Mouse (Mus musculus) intestine, embryonic 14.5 days (tissue): ENCODE measurements around the gene Gpatch8. TPM values are rescaled to one million over a fixed set of nuclear protein-coding genes. Genes with fewer than 3 reads are reported as not detected.
A peak's percentile ranks its signal among the peaks of the same experiment; 100 is the strongest.

Experiments used
- ATAC-seq: fragments of 200-750 bp; cut with Nextera tagmentation; replicated peaks from 2 replicates; pipeline ENCODE4 v1.8.0; 2017; ENCODE audit warnings: low read depth, moderate number of reproducible peaks, moderate TSS enrichment, moderate library complexity; ENCODE audit not compliant: low FRiP score, low TSS enrichment
- DNase-seq: peaks from one replicate; pipeline ENCODE4 v3.0.0-alpha.2; 2018; ENCODE audit warnings: low spot score
- H3K27ac ChIP-seq: fragments of 300-500 bp; sonication (generic); 2 replicates; pipeline ENCODE4 v1.5.1; 2014; ENCODE audit warnings: low read depth, mild to moderate bottlenecking, control low read depth
- H3K27me3 ChIP-seq: fragments of 300-500 bp; sonication (generic); replicated peaks from 2 replicates; pipeline ENCODE4 v1.6.1; 2014; ENCODE audit warnings: low read length, control low read depth; ENCODE audit not compliant: control insufficient read depth, insufficient read depth
- H3K36me3 ChIP-seq: fragments of 300-500 bp; sonication (generic); 2 replicates; pipeline ENCODE4 v1.6.1; 2014; ENCODE audit warnings: low read length, control low read depth; ENCODE audit not compliant: control insufficient read depth, insufficient read depth
- H3K4me1 ChIP-seq: fragments of 300-500 bp; sonication (generic); replicated peaks from 2 replicates; pipeline ENCODE4 v1.6.1; 2014; ENCODE audit warnings: low read length, control low read depth, mixed read lengths; ENCODE audit not compliant: control insufficient read depth, insufficient read depth
- H3K4me2 ChIP-seq: fragments of 300-500 bp; sonication (generic); 2 replicates; pipeline ENCODE4 v1.6.1; 2014; ENCODE audit warnings: low read length
- H3K4me3 ChIP-seq: fragments of 300-500 bp; sonication (generic); 2 replicates; pipeline ENCODE4 v1.5.1; 2014; ENCODE audit warnings: low read depth, low read length, control low read depth, mixed read lengths
- H3K9ac ChIP-seq: fragments of 300-500 bp; sonication (generic); 2 replicates; pipeline ENCODE4 v1.6.1; 2014; ENCODE audit warnings: mild to moderate bottlenecking, low read length
- H3K9me3 ChIP-seq: fragments of 300-500 bp; sonication (generic); 2 replicates; pipeline ENCODE4 v1.6.1; 2016; ENCODE audit warnings: low read length, control low read depth; ENCODE audit not compliant: control insufficient read depth
- WGBS: fragments of 180-500 bp; shearing (Covaris S2); extraction: QIAGEN DNeasy Blood & Tissue Kit; methylation state at CpG from one replicate; pipeline ENCODE4 v1.1.7; 2014; 5-methylcytosine and 5-hydroxymethylcytosine counted together
- polyA plus RNA-seq: library from polyadenylated mRNA; unstranded; fragments of >200 nt; fragmentation: Nextera tagmentation; extraction: Ambion mirVana; gene quantifications from 2 replicates; pipeline ENCODE4 v1.2.1, GENCODE M21; 2014

The Gpatch8 gene
- polyA plus RNA-seq, 1 experiment from 2014 or later, result 40.1 TPM

DNA sequence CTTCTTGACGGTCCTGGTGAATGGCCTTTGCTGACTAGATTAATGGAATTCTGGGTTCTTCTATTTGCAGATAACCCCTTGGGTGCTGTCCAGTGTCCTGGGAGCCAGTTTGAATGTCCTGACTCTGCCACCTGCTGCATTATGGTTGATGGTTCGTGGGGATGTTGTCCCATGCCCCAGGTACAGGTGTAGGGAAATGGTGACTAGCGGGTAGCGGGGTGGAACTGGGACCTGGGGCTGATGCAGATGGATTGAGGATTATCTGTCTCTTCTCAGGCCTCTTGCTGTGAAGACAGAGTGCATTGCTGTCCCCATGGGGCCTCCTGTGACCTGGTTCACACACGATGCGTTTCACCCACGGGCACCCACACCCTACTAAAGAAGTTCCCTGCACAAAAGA lies 122.3 kb downstream of the Gpatch8 start:
- H3K36me3 ChIP-seq, result peaks cover 24% of the 10 kb centered on the region
- H3K4me2 ChIP-seq, result no peak overlapping the region
- no peaks in the 10 kb centered on the region for H3K9me3 ChIP-seq
- no peak overlapping the region for H3K9ac ChIP-seq
- H3K27ac ChIP-seq, result no peak overlapping the region
- no peak overlapping the region for H3K4me3 ChIP-seq
- WGBS, result 96% methylated on average over 7 of the region's 7 CpGs
- H3K4me1 ChIP-seq, result peaks cover 21% of the 10 kb centered on the region
- DNase-seq (no peak), ATAC-seq (no peak)
- H3K27me3 ChIP-seq, result no peaks in the 10 kb centered on the region

DNA sequence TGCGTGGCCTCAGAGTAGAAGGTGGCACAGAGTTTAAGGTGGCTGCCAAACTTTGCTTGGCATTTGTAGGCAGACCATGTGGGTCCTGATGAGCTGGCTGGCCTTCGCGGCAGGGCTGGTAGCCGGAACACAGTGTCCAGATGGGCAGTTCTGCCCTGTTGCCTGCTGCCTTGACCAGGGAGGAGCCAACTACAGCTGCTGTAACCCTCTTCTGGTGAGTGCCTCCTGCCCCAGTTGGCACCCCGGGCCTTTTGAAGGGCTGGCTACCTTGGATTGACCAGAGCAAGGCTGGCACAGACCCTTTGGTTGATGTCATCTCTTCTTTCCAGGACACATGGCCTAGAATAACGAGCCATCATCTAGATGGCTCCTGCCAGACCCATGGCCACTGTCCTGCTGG lies 123.3 kb downstream of the Gpatch8 start:
- Histone ChIP-seq H3K27me3 (no peaks in the 10 kb centered on the region), H3K4me2 (no peak overlapping the region), H3K4me3 (no peak overlapping the region), H3K4me1 (peaks cover 17% of the 10 kb centered on the region), H3K36me3 (peaks cover 22% of the 10 kb centered on the region), H3K27ac (no peak overlapping the region), H3K9ac (no peak overlapping the region), H3K9me3 (no peaks in the 10 kb centered on the region)
- 85% methylated on average over 6 of the region's 6 CpGs for whole genome bisulfite sequencing
- DNase-seq, result no peak
- no peak for ATAC-seq

- Histone ChIP-seq H3K4me2 (no peak overlapping the region), H3K4me1 (peaks cover 14% of the 10 kb centered on the region), H3K4me3 (no peak overlapping the region), H3K27ac (no peak overlapping the region), H3K36me3 (peaks cover 22% of the 10 kb centered on the region), H3K9me3 (no peaks in the 10 kb centered on the region), H3K9ac (no peak overlapping the region), H3K27me3 (no peaks in the 10 kb centered on the region)
- 63% methylated on average over 15 of the region's 16 CpGs for WGBS
- DNase-seq, result no peak
- no peak for ATAC-seq
Observed at GRCm38 (mm10) chr11:102432115-102432843, 123.9 kb downstream of the Gpatch8 start.

GRCm38 (mm10) chr11:102431728-102432114 lies 124.5 kb downstream of the Gpatch8 start:
- Histone ChIP-seq H3K27ac (no peak overlapping the region), H3K9me3 (no peaks in the 10 kb centered on the region), H3K4me3 (no peak overlapping the region), H3K36me3 (peaks cover 20% of the 10 kb centered on the region), H3K9ac (no peak overlapping the region), H3K27me3 (no peaks in the 10 kb centered on the region), H3K4me2 (no peak overlapping the region), H3K4me1 (peaks cover 10% of the 10 kb centered on the region)
- DNase-seq, result no peak
- ATAC-seq, result no peak
- WGBS, result 87% methylated on average over 3 of the region's 3 CpGs

DNA sequence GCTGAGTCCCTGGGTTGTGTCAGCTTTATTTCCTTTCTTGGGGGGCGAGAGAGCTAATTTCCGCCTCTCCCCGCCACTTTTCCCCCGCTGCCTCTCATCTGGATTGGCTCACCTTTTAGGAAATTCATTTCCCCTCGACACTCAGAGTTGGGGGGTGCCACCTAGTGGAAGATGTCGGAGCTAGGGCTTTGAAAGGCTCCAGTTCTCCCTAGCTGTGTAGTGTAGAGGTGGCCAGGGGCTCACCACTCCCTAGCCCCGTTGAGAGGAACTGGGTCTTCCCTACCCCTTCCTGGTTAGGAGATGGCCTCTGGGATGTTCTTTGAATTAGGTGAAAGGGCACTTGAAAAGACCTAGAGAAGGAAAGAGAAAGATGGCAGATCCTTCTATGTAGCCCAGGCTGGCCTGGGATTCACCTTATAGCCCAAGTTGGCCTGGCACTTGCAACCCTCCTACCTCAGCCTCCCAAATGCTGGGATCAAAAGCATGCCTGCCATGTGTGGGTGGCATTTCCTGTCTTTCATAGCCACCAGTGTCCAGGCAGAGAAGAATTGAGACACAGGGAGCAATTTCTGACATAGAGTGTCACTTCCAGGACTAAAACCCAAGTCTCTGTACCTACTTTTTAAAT lies 125.1 kb downstream of the Gpatch8 start:
- H3K27me3 ChIP-seq, result no peaks in the 10 kb centered on the region
- H3K4me2 ChIP-seq, result peak overlapping the region; percentile 95
- no peaks in the 10 kb centered on the region for H3K9me3 ChIP-seq
- peak overlapping the region; percentile 77 for H3K27ac ChIP-seq
- H3K9ac ChIP-seq, result peak overlapping the region; percentile 60
- peak overlapping the region; percentile 86 for H3K4me3 ChIP-seq
- DNase-seq (peak; percentile 88), ATAC-seq (peak; percentile 40; the same call in 1 of the 2 replicates)
- H3K4me1 ChIP-seq, result peaks cover 10% of the 10 kb centered on the region
- H3K36me3 ChIP-seq, result peaks cover 15% of the 10 kb centered on the region
- 0% methylated on average over 7 of the region's 7 CpGs for WGBS

DNA sequence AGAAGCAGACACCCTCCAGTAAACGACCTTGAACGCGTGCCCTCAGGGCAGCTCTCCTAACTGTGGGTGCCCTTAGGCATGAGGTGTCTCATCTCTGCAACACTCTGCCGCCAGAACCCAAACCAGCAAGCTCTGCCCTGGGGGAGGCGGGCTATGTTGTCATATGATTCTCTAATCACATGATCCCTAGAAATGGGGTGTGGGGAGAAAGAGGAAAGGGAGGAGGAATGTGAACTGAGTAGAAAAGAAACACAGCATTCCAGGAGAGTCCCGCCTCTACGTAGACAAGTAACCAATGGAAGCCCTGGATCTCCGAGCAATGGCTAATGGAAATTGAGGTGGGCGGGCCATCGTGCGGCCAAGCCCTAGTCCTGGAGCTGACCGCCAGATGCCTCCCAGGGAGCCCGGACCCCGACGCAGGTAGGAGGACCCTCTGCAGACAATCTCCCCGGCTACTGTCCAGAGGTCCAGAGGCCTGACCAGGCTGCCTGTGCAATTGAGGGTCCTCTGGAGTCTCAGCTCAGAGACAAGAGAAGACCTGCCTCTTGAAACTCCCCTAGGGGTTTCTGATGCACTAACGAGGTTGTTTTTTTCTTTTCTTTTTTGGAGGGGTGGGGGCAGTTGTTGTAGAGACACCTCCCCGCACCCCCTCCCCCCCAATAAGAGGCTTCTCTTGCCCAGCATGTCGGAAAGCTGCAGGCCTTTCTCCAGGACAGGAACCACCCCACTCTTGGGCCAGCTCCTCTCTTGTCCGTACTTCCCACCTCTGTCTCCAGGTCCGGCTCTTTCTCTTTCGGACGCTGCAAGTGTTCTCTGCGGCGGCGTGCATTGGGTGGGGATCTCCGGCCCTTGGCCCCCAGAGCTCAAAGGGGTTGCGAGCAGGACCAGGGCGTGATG lies 125.8 kb downstream of the Gpatch8 start, which contains the start of gene Grn:
TSS of gene Grn (plus strand) at position 195 of the 897 bp plus-strand sequence.
- H3K9me3 ChIP-seq, result no peaks in the 10 kb centered on the region
- under 1% methylated on average over 29 of the region's 29 CpGs for WGBS
- H3K4me2 ChIP-seq, result peak within 1 kb of the TSS; percentile 95
- peak; percentile 87 for ATAC-seq
- H3K36me3 ChIP-seq, result peaks cover 8% of the 10 kb centered on the region
- H3K27me3 ChIP-seq, result no peaks in the 10 kb centered on the region
- peak within 1 kb of the TSS; percentile 86 for H3K4me3 ChIP-seq
- peak within 1 kb of the TSS; percentile 77 for H3K27ac ChIP-seq
- DNase-seq, result peak; percentile 93
- H3K9ac ChIP-seq, result peak within 1 kb of the TSS; percentile 60
- peaks cover 10% of the 10 kb centered on the region for H3K4me1 ChIP-seq

DNA sequence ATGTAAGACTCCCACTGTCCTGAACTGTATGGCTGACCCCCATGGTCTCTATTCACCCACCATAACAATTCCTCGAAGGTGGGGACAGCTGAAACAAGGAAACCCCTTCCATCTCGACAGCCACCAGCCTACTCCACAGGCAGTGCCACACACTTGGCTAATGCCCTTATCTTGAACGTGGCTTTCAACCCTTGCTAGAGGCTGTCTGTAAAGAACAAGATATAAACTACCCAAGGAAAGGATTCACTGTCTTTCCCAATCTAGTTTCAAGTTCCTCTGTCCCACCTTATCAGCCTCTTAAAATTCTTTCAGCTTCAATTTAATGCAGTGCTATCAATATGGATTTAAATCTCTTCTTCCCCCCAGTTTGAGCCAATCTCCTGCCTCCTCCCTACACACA lies 126.6 kb downstream of the Gpatch8 start:
- 37% methylated on average over 3 of the region's 3 CpGs for WGBS
- peak overlapping the region; percentile 86 for H3K4me3 ChIP-seq
- H3K4me1 ChIP-seq, result peaks cover 10% of the 10 kb centered on the region

GRCm38 (mm10) chr11:102428981-102429540 lies 127.1 kb downstream of the Gpatch8 start:
- DNase-seq (no peak), ATAC-seq (no peak)
- WGBS, result 67% methylated on average over 8 of the region's 8 CpGs
- Histone ChIP-seq H3K4me1 (peaks cover 10% of the 10 kb centered on the region), H3K4me2 (no peak overlapping the region; the same call in 1 of the 2 replicates), H3K9me3 (no peaks in the 10 kb centered on the region), H3K27ac (no peak overlapping the region), H3K9ac (no peak overlapping the region), H3K27me3 (no peaks in the 10 kb centered on the region), H3K4me3 (no peak overlapping the region), H3K36me3 (no peaks in the 10 kb centered on the region)

More for the DNA sequence above, 126.6 kb downstream of the Gpatch8 start:
- Histone ChIP-seq H3K27ac (no peak overlapping the region), H3K9me3 (no peaks in the 10 kb centered on the region), H3K9ac (peak overlapping the region; percentile 55), H3K27me3 (no peaks in the 10 kb centered on the region), H3K4me2 (peak overlapping the region; percentile 95), H3K36me3 (no peaks in the 10 kb centered on the region)
- ATAC-seq (no peak), DNase-seq (no peak)
